Mouse (Mus musculus): ENCODE data around the gene Il4ra. TPM values are rescaled to one million over a fixed set of nuclear protein-coding genes. Genes with fewer than 3 reads are reported as not detected.

Gene Il4ra
- polyA plus RNA-seq, 1 experiment from 2014 or later: 2.9 TPM

DNA sequence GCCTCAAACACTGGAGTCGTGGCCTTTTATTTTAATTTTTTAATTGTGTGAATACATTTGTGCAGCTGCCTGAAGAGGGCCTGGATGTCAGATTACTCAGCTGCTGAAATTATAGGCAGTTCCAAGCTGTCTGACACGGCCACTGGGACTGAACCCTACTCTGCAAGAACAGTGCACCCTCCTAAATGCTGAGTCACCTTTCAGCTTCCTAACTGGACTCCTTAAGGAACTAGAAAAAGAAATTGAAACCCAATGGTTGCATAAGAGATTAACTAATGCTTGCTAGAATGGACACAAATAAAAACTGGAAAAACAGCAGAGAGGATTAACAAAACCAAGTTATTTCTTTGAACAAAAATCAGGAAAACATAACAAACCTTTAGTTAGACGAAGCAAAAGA is 44.5 kb downstream of the Il4ra start:
- DNase-seq (ENCODE audit: low spot score): no peak
- Histone ChIP-seq H3K4me3 (ENCODE audit: low read depth, low read length) (no peak overlapping the region), H3K27ac (ENCODE audit: low read depth, low read length) (no peak overlapping the region), H3K36me3 (ENCODE audit: control insufficient read depth, insufficient read depth, low read length) (no peaks in the 10 kb centered on the region), H3K27me3 (ENCODE audit: control insufficient read depth, insufficient read depth, low read length) (no peaks in the 10 kb centered on the region), H3K4me2 (ENCODE audit: low read depth, low read length, severe bottlenecking) (no peak overlapping the region), H3K9me3 (ENCODE audit: control insufficient read depth, low read length) (no peaks in the 10 kb centered on the region), H3K9ac (ENCODE audit: low read length) (no peak overlapping the region), H3K4me1 (replicated peaks; ENCODE audit: control insufficient read depth, insufficient read depth, low read length) (no peaks in the 10 kb centered on the region)
- WGBS: 68% methylated on average over 3 of the region's 3 CpGs
- ATAC-seq (replicated peaks; ENCODE audit: low FRiP score): no peak

DNA sequence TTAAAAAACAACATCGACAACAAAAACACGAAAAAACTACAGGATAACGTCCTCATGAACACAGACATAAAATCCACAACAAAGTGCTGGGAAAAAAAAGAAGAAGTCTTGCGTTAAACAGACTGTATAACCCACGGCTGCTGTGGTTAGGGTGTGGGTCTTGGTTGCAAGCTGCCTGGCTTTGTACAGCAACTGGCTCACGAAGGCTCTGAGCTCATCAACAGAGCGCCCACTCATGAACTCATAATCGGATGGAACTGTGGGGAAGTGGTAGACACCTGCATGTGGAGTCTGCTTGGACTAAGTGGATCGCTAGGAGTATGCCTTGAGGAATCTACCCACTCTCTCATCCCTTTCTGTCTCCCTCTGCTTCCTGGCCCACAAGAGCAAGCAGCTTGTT is 45.2 kb downstream of the Il4ra start:
- 89% methylated on average over 9 of the region's 9 CpGs for WGBS
- DNase-seq (ENCODE audit: low spot score) (no peak), ATAC-seq (replicated peaks; ENCODE audit: low FRiP score) (no peak)
- Histone ChIP-seq H3K27me3 (ENCODE audit: control insufficient read depth, insufficient read depth, low read length) (no peaks in the 10 kb centered on the region), H3K9me3 (ENCODE audit: control insufficient read depth, low read length) (no peaks in the 10 kb centered on the region), H3K27ac (ENCODE audit: low read depth, low read length) (no peak overlapping the region), H3K9ac (ENCODE audit: low read length) (no peak overlapping the region), H3K4me2 (ENCODE audit: low read depth, low read length, severe bottlenecking) (no peak overlapping the region), H3K36me3 (ENCODE audit: control insufficient read depth, insufficient read depth, low read length) (no peaks in the 10 kb centered on the region), H3K4me3 (ENCODE audit: low read depth, low read length) (no peak overlapping the region), H3K4me1 (replicated peaks; ENCODE audit: control insufficient read depth, insufficient read depth, low read length) (no peaks in the 10 kb centered on the region)

DNA sequence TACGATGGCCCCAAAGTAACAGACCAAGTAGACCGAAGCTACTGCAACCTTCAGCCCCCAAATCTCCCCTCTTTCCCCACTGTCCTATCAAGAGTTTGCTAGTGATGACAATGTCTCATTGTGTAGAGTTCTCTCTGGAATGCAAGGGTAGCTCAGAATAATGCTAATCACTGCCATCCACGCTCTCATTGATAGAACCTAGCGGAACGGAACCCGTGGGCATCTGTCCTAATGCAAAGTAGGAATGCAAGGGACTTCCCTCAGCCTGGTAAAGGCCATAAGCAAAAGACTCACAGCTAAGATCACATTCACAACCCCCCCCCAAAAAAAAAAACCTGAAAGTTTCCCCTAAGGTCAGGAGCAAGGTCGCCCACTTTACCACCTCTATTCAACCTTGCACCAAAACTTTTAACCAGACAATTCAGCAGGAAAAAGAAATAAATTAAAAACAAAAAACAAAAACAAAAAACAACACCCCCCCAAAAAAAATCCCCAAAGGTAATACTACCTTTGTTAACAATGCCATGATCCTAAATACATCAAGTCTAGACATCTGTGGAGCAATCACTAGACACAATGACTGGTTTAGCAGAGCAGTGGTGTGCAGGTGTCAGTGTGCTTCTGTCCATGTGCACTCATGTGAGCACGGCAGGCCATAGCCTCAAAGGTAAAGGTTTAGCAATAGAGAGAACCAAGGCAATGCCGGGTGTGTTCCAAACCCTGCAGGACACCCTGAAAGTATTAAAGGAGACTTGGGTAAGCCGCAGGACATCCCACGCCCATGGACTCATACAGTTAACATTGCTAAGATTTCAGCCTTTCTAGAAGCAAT is 45.8 kb downstream of the Il4ra start:
- no peaks in the 10 kb centered on the region for H3K36me3 ChIP-seq (ENCODE audit: control insufficient read depth, insufficient read depth, low read length)
- H3K4me3 ChIP-seq (ENCODE audit: low read depth, low read length): no peak overlapping the region
- H3K4me1 ChIP-seq (replicated peaks; ENCODE audit: control insufficient read depth, insufficient read depth, low read length): no peaks in the 10 kb centered on the region
- DNase-seq (ENCODE audit: low spot score): no peak
- H3K27ac ChIP-seq (ENCODE audit: low read depth, low read length): no peak overlapping the region
- no peaks in the 10 kb centered on the region for H3K27me3 ChIP-seq (ENCODE audit: control insufficient read depth, insufficient read depth, low read length)
- no peak for ATAC-seq (replicated peaks; ENCODE audit: low FRiP score)
- WGBS: 87% methylated on average over 11 of the region's 11 CpGs
- H3K9ac ChIP-seq (ENCODE audit: low read length): no peak overlapping the region
- H3K9me3 ChIP-seq (ENCODE audit: control insufficient read depth, low read length): no peaks in the 10 kb centered on the region
- no peak overlapping the region for H3K4me2 ChIP-seq (ENCODE audit: low read depth, low read length, severe bottlenecking)

DNA sequence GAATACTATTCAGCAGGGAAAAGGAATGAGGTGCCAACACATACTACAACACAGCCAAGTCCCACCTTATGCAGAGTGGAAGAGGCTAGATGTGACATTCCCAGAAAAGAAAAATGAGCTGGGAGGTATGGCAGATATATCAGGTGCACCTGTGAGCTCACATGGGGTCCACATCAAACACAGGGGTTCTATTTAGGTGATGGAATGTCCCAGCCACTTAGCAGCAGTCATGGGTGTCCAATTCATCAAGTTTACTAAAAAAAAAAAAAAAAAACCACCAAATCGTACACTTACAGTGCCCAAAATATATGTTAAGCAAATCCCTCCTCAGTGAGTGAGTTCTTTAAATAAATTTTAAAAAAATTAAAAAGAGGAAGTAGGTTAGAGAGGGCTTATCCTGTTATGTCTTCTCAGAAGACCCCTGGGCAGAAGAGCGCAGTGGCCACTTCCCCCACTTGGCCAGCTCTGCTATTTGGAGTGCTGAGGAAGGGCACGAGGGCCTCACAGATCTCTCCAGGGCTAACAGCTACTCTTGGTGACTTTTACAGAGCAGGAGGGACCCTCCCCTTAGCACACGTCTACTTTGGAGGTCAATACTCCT is 47.6 kb downstream of the Il4ra start:
- H3K36me3 ChIP-seq (ENCODE audit: control insufficient read depth, insufficient read depth, low read length): no peaks in the 10 kb centered on the region
- DNase-seq (ENCODE audit: low spot score) (no peak), ATAC-seq (replicated peaks; ENCODE audit: low FRiP score) (no peak)
- H3K4me2 ChIP-seq (ENCODE audit: low read depth, low read length, severe bottlenecking): no peak overlapping the region
- no peaks in the 10 kb centered on the region for H3K27me3 ChIP-seq (ENCODE audit: control insufficient read depth, insufficient read depth, low read length)
- H3K27ac ChIP-seq (ENCODE audit: low read depth, low read length): no peak overlapping the region
- whole genome bisulfite sequencing: 77% methylated on average over 4 of the region's 4 CpGs
- H3K9me3 ChIP-seq (ENCODE audit: control insufficient read depth, low read length): no peaks in the 10 kb centered on the region
- no peaks in the 10 kb centered on the region for H3K4me1 ChIP-seq (replicated peaks; ENCODE audit: control insufficient read depth, insufficient read depth, low read length)
- H3K4me3 ChIP-seq (ENCODE audit: low read depth, low read length): no peak overlapping the region
- no peak overlapping the region for H3K9ac ChIP-seq (ENCODE audit: low read length)

DNA sequence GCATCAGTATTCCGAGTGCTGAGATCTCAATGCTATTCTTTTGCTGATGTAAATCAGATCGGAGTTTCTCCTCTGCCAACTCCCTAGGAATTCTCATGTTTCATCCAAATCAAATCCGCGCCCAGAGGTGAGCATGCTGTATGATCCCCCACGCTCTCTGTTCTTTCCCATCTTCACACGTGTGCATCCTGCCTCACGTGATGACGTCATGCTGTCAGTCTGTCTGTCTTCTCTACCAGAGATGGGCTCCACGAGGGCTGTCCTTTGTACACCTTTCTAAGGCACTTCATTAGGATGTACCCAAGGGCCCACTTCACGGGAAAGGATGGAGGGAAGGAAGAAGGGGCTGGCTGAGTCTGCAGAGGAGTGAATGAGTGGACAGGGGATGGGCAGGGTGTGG is 48.2 kb downstream of the Il4ra start:
- DNase-seq (ENCODE audit: low spot score) (no peak), ATAC-seq (replicated peaks; ENCODE audit: low FRiP score) (no peak)
- H3K4me1 ChIP-seq (replicated peaks; ENCODE audit: control insufficient read depth, insufficient read depth, low read length): no peaks in the 10 kb centered on the region
- 76% methylated on average over 10 of the region's 10 CpGs for WGBS
- no peaks in the 10 kb centered on the region for H3K9me3 ChIP-seq (ENCODE audit: control insufficient read depth, low read length)
- H3K36me3 ChIP-seq (ENCODE audit: control insufficient read depth, insufficient read depth, low read length): no peaks in the 10 kb centered on the region
- H3K4me2 ChIP-seq (ENCODE audit: low read depth, low read length, severe bottlenecking): no peak overlapping the region
- H3K4me3 ChIP-seq (ENCODE audit: low read depth, low read length): no peak overlapping the region
- no peaks in the 10 kb centered on the region for H3K27me3 ChIP-seq (ENCODE audit: control insufficient read depth, insufficient read depth, low read length)
- H3K9ac ChIP-seq (ENCODE audit: low read length): no peak overlapping the region
- no peak overlapping the region for H3K27ac ChIP-seq (ENCODE audit: low read depth, low read length)

DNA sequence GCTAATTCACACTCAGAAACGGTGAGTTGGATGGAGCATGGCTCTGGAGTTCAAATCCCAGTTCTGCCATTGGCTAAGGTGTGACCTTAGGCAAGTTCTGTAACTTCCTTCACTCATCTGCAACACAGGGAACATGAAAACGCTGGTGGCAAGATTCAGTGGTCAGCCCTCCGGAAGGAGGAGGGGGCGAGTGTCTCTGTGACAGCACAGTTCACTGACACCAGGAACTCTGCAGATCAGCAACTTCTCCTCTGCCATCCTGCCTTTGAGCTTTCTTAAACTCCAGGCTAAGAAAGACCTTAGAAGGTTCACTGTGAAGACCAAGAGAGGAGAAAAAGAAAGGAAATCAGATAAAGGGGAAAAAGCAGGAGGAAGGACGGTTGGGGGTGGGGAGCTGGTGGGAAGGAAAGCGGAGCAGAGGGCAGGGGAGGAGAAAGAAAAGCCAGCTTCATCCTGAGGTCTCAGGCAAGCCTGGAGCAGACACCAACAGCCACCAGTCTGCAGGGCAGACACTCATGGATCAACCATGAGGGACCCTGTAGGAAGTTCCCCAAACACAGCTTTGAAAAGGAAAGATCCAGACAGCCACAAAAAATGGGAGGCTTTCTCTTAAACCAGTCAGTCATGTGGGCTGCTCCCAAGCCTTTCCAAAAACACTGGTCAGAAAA is 48.8 kb downstream of the Il4ra start:
- H3K9me3 ChIP-seq (ENCODE audit: control insufficient read depth, low read length): no peaks in the 10 kb centered on the region
- H3K4me2 ChIP-seq (ENCODE audit: low read depth, low read length, severe bottlenecking): no peak overlapping the region
- H3K36me3 ChIP-seq (ENCODE audit: control insufficient read depth, insufficient read depth, low read length): no peaks in the 10 kb centered on the region
- DNase-seq (ENCODE audit: low spot score) (no peak), ATAC-seq (replicated peaks; ENCODE audit: low FRiP score) (no peak)
- no peak overlapping the region for H3K27ac ChIP-seq (ENCODE audit: low read depth, low read length)
- 56% methylated on average over 6 of the region's 6 CpGs for WGBS
- no peak overlapping the region for H3K4me3 ChIP-seq (ENCODE audit: low read depth, low read length)
- no peaks in the 10 kb centered on the region for H3K27me3 ChIP-seq (ENCODE audit: control insufficient read depth, insufficient read depth, low read length)
- H3K4me1 ChIP-seq (replicated peaks; ENCODE audit: control insufficient read depth, insufficient read depth, low read length): no peaks in the 10 kb centered on the region
- no peak overlapping the region for H3K9ac ChIP-seq (ENCODE audit: low read length)

DNA sequence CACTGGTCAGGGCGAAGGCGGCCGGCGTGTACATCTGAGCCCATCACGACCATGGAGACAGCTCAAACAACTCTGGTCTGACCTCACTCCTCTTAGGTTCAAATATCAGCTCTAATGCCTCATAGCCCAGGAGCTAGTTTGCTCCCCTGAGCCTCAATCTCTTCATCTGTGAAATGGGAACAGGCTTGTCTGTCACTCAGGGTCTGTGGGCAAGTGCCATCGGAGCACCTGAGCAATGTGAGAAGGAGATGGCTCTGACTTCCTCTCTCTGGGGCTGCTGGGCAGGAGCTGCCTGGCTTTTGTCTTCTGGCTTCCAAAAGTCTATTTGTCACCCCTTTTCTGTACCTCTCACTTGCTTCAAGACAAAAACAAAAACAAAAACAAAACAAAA is 49.4 kb downstream of the Il4ra start:
- DNase-seq (ENCODE audit: low spot score) (no peak), ATAC-seq (replicated peaks; ENCODE audit: low FRiP score) (no peak)
- H3K27me3 ChIP-seq (ENCODE audit: control insufficient read depth, insufficient read depth, low read length): no peaks in the 10 kb centered on the region
- WGBS: 89% methylated on average over 6 of the region's 6 CpGs
- no peaks in the 10 kb centered on the region for H3K9me3 ChIP-seq (ENCODE audit: control insufficient read depth, low read length)
- H3K36me3 ChIP-seq (ENCODE audit: control insufficient read depth, insufficient read depth, low read length): no peaks in the 10 kb centered on the region
- H3K27ac ChIP-seq (ENCODE audit: low read depth, low read length): no peak overlapping the region
- H3K4me1 ChIP-seq (replicated peaks; ENCODE audit: control insufficient read depth, insufficient read depth, low read length): no peaks in the 10 kb centered on the region
- H3K4me2 ChIP-seq (ENCODE audit: low read depth, low read length, severe bottlenecking): no peak overlapping the region
- no peak overlapping the region for H3K9ac ChIP-seq (ENCODE audit: low read length)
- H3K4me3 ChIP-seq (ENCODE audit: low read depth, low read length): no peak overlapping the region

DNA sequence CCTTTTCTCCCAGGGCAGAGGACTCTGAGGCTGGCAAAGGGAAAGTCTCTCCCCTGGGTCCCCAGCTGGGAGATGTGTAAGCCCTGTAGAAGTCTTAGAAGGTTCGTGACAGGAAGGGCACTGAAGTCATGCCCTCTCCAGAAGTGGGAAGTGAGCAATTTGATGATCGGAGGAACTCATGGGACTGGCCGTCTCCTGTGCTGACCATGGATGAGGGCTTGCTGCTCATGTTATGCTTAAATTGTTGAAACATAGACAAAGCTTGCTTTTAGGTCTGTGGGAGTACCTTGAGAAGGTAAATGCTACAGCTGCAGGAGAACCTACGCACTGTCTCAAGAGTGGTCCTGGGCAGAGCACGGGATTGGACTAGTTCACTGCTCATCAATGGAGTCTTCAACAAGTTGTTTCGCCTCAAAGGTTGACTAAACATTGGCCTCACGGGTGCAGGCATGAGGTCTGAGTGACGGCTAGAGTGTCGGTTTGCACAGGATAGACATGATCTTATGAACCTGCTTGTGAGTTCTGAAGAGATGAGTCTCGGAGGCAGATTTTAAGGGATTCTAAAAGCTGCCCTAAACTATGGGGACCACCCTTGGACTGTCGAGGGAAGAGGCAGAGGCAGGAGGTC is 50.0 kb downstream of the Il4ra start:
- DNase-seq (ENCODE audit: low spot score) (no peak), ATAC-seq (replicated peaks; ENCODE audit: low FRiP score) (no peak)
- H3K4me1 ChIP-seq (replicated peaks; ENCODE audit: control insufficient read depth, insufficient read depth, low read length): no peaks in the 10 kb centered on the region
- no peaks in the 10 kb centered on the region for H3K27me3 ChIP-seq (ENCODE audit: control insufficient read depth, insufficient read depth, low read length)
- H3K9me3 ChIP-seq (ENCODE audit: control insufficient read depth, low read length): no peaks in the 10 kb centered on the region
- H3K9ac ChIP-seq (ENCODE audit: low read length): no peak overlapping the region
- no peak overlapping the region for H3K4me3 ChIP-seq (ENCODE audit: low read depth, low read length)
- no peaks in the 10 kb centered on the region for H3K36me3 ChIP-seq (ENCODE audit: control insufficient read depth, insufficient read depth, low read length)
- no peak overlapping the region for H3K27ac ChIP-seq (ENCODE audit: low read depth, low read length)
- no peak overlapping the region for H3K4me2 ChIP-seq (ENCODE audit: low read depth, low read length, severe bottlenecking)
- WGBS: 81% methylated on average over 11 of the region's 11 CpGs

Data from forebrain, embryonic 11.5 days (tissue).